Mouse (Mus musculus): ENCODE data around the gene Col23a1. TPM values are rescaled to one million over a fixed set of nuclear protein-coding genes. Genes with fewer than 3 reads are reported as not detected.
"Not testable (repeated sequence)": the region's sequence is repeated elsewhere in the genome, so short reads cannot be mapped to it uniquely, and the experiment has no call there.

Col23a1 gene
- polyA plus RNA-seq, 1 experiment from 2014 or later, result 15.9 TPM

GRCm38 (mm10) chr11:51627425-51627824 lies 337.7 kb downstream of the Col23a1 start:
- H3K27me3 ChIP-seq, result no peaks in the 10 kb centered on the region
- H3K4me3 ChIP-seq, result no peak overlapping the region
- ATAC-seq (ENCODE audit: low FRiP score), result no peak
- 91% methylated on average over 9 of the region's 9 CpGs for WGBS
- H3K9me3 ChIP-seq (replicated peaks), result no peaks in the 10 kb centered on the region
- H3K36me3 ChIP-seq, result peaks cover 75% of the 10 kb centered on the region
- H3K4me1 ChIP-seq, result no peaks in the 10 kb centered on the region
- H3K27ac ChIP-seq, result no peak overlapping the region
- no peak overlapping the region for H3K4me2 ChIP-seq (replicated peaks)
- no peak overlapping the region for H3K9ac ChIP-seq

- Histone ChIP-seq H3K27ac (no peak overlapping the region), H3K36me3 (peaks cover 70% of the 10 kb centered on the region), H3K4me2 (replicated peaks) (no peak overlapping the region), H3K4me1 (no peaks in the 10 kb centered on the region), H3K9ac (no peak overlapping the region), H3K4me3 (no peak overlapping the region), H3K27me3 (no peaks in the 10 kb centered on the region), H3K9me3 (replicated peaks) (no peaks in the 10 kb centered on the region)
- 88% methylated on average over 8 of the region's 8 CpGs for WGBS
- no peak for ATAC-seq (ENCODE audit: low FRiP score)
Measured at GRCm38 (mm10) chr11:51627907-51628306, 338.2 kb downstream of the Col23a1 start.

GRCm38 (mm10) chr11:51629651-51630314 lies 340.1 kb downstream of the Col23a1 start:
- 87% methylated on average over 15 of the region's 15 CpGs for WGBS
- Histone ChIP-seq H3K36me3 (peaks cover 52% of the 10 kb centered on the region), H3K4me3 (no peak overlapping the region), H3K4me2 (replicated peaks) (no peak overlapping the region), H3K4me1 (peaks cover 5% of the 10 kb centered on the region), H3K9me3 (replicated peaks) (no peaks in the 10 kb centered on the region), H3K27ac (no peak overlapping the region), H3K9ac (no peak overlapping the region), H3K27me3 (no peaks in the 10 kb centered on the region)
- no peak for ATAC-seq (ENCODE audit: low FRiP score)

- Histone ChIP-seq H3K27ac (no peak overlapping the region), H3K4me3 (no peak overlapping the region), H3K36me3 (peaks cover 28% of the 10 kb centered on the region), H3K9me3 (replicated peaks) (no peaks in the 10 kb centered on the region), H3K4me1 (peaks cover 16% of the 10 kb centered on the region), H3K9ac (no peak overlapping the region), H3K27me3 (no peaks in the 10 kb centered on the region), H3K4me2 (replicated peaks) (no peak overlapping the region)
- WGBS, result 94% methylated on average over 6 of the region's 6 CpGs
- ATAC-seq (ENCODE audit: low FRiP score), result no peak
Measured at GRCm38 (mm10) chr11:51632130-51632753, 342.5 kb downstream of the Col23a1 start.

GRCm38 (mm10) chr11:51633200-51633599 lies 343.5 kb downstream of the Col23a1 start:
- H3K27me3 ChIP-seq; ATAC-seq (ENCODE audit: low FRiP score); H3K4me3 ChIP-seq; H3K27ac ChIP-seq; H3K9ac ChIP-seq; H3K9me3 ChIP-seq (replicated peaks); H3K4me2 ChIP-seq (replicated peaks): not testable (repeated sequence)
- Histone ChIP-seq H3K4me1 (peaks cover 21% of the 10 kb centered on the region), H3K36me3 (peaks cover 19% of the 10 kb centered on the region)
- WGBS, result 94% methylated on average over 7 of the region's 7 CpGs

Other genes with a start within 250 kb of the Col23a1 start
- not detected in 2 replicates for gene Olfr1375, start 241.8 kb upstream of the Col23a1 start, polyA plus RNA-seq (2016; fragmentation: Nextera tagmentation; extraction: Ambion mirVana)
- gene Zfp354a, start 230.7 kb upstream of the Col23a1 start, polyA plus RNA-seq (2016; fragmentation: Nextera tagmentation; extraction: Ambion mirVana), result 10.1 and 10.3 TPM in 2 replicates
- gene Gm12569, start 69.4 kb upstream of the Col23a1 start, polyA plus RNA-seq (2016; fragmentation: Nextera tagmentation; extraction: Ambion mirVana), result not detected in 2 replicates
- 150 and 161 TPM in 2 replicates for gene Clk4, start 28.2 kb upstream of the Col23a1 start, polyA plus RNA-seq (2016; fragmentation: Nextera tagmentation; extraction: Ambion mirVana)
- 0.25 TPM in 1 of 2 replicates, not detected in the other for gene BC049762, start 26.9 kb upstream of the Col23a1 start, polyA plus RNA-seq (2016; fragmentation: Nextera tagmentation; extraction: Ambion mirVana)